Mouse (Mus musculus): Measurements from ENCODE around the gene Snx1. TPM values are rescaled to one million over a fixed set of nuclear protein-coding genes. Genes with fewer than 3 reads are reported as not detected.

The Snx1 gene
- total and polyA plus RNA-seq, 3 experiments = 83.9 to 189 (median 113) TPM

GRCm38 (mm10) chr9:66053620-66054019 is 72.8 kb downstream of the Snx1 start:
- Histone ChIP-seq H3K36me3 (ENCODE audit: control insufficient read depth in 1 of 2, insufficient read depth in 2 of 2, low read length in 2 of 2) (peaks cover 0 to 16% of the 10 kb centered on the region in 2 experiments; a peak in 2 of 4 replicates), H3K79me2 (ENCODE audit: control insufficient read depth, insufficient read depth, low read length, poor library complexity) (no peaks in the 10 kb centered on the region), H3K9me3 (replicated peaks; ENCODE audit: insufficient read depth, low read length) (no peaks in the 10 kb centered on the region), H3K4me3 (ENCODE audit: control insufficient read depth in 1 of 2, insufficient read depth in 1 of 2, low read depth in 2 of 2, low read length in 2 of 2) (no peak overlapping the region), H3K27me3 (ENCODE audit: control insufficient read depth in 1 of 2, insufficient read depth in 2 of 2, low read length in 2 of 2) (no peaks in the 10 kb centered on the region), H3K27ac (ENCODE audit: control insufficient read depth, low read depth, low read length) (no peak overlapping the region), H3K9ac (ENCODE audit: control insufficient read depth, low read depth, low read length, poor library complexity, severe bottlenecking) (no peak overlapping the region), H3K4me1 (ENCODE audit: control insufficient read depth in 1 of 2, insufficient read depth in 2 of 2, low read length in 2 of 2) (peaks cover 4 to 14% of the 10 kb centered on the region in 2 experiments)
- peak; percentile 10 for TF ChIP-seq RAD21 (IDR thresholded peaks at IDR 0.05; ENCODE audit: low read depth, low read length)
- TF ChIP-seq CTCF (IDR thresholded peaks at IDR 0.05 in 2 of 3, conservative IDR thresholded peaks at IDR 0.05 in 1 of 3; ENCODE audit: control insufficient read depth in 1 of 3, insufficient read depth in 1 of 3, low read depth in 2 of 3, low read length in 3 of 3, poor library complexity in 1 of 3, severe bottlenecking in 1 of 3) = peak in 2 of 3 experiments; percentile 44 to 52; a peak in 5 of 6 replicates
- 0 out of 2 replicates have a peak, but pooled peaks have one; percentile 27 for TF ChIP-seq MYC (IDR thresholded peaks at IDR 0.05; ENCODE audit: low read depth, low read length)
- no peak for TF ChIP-seq HCFC1 (IDR thresholded peaks at IDR 0.05; ENCODE audit: low read depth, low read length)
- TF ChIP-seq UBTF (IDR thresholded peaks at IDR 0.05; ENCODE audit: borderline replicate concordance, insufficient read depth, low read depth, low read length) = no peak
- DNase-seq (ENCODE audit: low read depth, low spot score) = peak; percentile 39

GRCm38 (mm10) chr9:66052731-66053130 is 73.7 kb downstream of the Snx1 start:
- Histone ChIP-seq H3K27me3 (ENCODE audit: control insufficient read depth in 1 of 2, insufficient read depth in 2 of 2, low read length in 2 of 2) (no peaks in the 10 kb centered on the region), H3K27ac (ENCODE audit: control insufficient read depth, low read depth, low read length) (no peak overlapping the region), H3K36me3 (ENCODE audit: control insufficient read depth in 1 of 2, insufficient read depth in 2 of 2, low read length in 2 of 2) (peaks cover 0 to 16% of the 10 kb centered on the region in 2 experiments; a peak in 2 of 4 replicates), H3K4me3 (ENCODE audit: control insufficient read depth in 1 of 2, insufficient read depth in 1 of 2, low read depth in 2 of 2, low read length in 2 of 2) (no peak overlapping the region), H3K9me3 (replicated peaks; ENCODE audit: insufficient read depth, low read length) (no peaks in the 10 kb centered on the region), H3K4me1 (ENCODE audit: control insufficient read depth in 1 of 2, insufficient read depth in 2 of 2, low read length in 2 of 2) (peaks cover 4 to 14% of the 10 kb centered on the region in 2 experiments), H3K9ac (ENCODE audit: control insufficient read depth, low read depth, low read length, poor library complexity, severe bottlenecking) (no peak overlapping the region), H3K79me2 (ENCODE audit: control insufficient read depth, insufficient read depth, low read length, poor library complexity) (no peaks in the 10 kb centered on the region)
- TF ChIP-seq GABPA (IDR thresholded peaks at IDR 0.05; ENCODE audit: low read depth, low read length) (no peak), ETS1 (IDR thresholded peaks at IDR 0.05; ENCODE audit: low read depth, low read length) (0 out of 2 replicates have a peak, but pooled peaks have one; percentile 26), SIN3A (IDR thresholded peaks at IDR 0.05; ENCODE audit: low read length) (0 out of 2 replicates have a peak, but pooled peaks have one; percentile 10)
- peak; percentile 65 for DNase-seq (ENCODE audit: low read depth, low spot score)

- H3K9ac ChIP-seq (ENCODE audit: control insufficient read depth, low read depth, low read length, poor library complexity, severe bottlenecking) = peak overlapping the region; percentile 24
These were observed 74.9 kb downstream of the Snx1 start for GRCm38 (mm10) chr9:66051493-66051892.

More at GRCm38 (mm10) chr9:66051493-66051892, 74.9 kb downstream of the Snx1 start:
- no peaks in the 10 kb centered on the region for H3K27me3 ChIP-seq (ENCODE audit: control insufficient read depth in 1 of 2, insufficient read depth in 2 of 2, low read length in 2 of 2)
- peak; percentile 96 for TF ChIP-seq ZNF384 (IDR thresholded peaks at IDR 0.05; ENCODE audit: low read depth, low read length)
- no peak for TF ChIP-seq E2F4 (IDR thresholded peaks at IDR 0.05; ENCODE audit: borderline replicate concordance, low read depth, low read length)
- H3K9me3 ChIP-seq (replicated peaks; ENCODE audit: insufficient read depth, low read length) = no peaks in the 10 kb centered on the region
- no peaks in the 10 kb centered on the region for H3K79me2 ChIP-seq (ENCODE audit: control insufficient read depth, insufficient read depth, low read length, poor library complexity)
- DNase-seq (ENCODE audit: low read depth, low spot score) = peak; percentile 66
- no peak overlapping the region for H3K4me3 ChIP-seq (ENCODE audit: control insufficient read depth in 1 of 2, insufficient read depth in 1 of 2, low read depth in 2 of 2, low read length in 2 of 2)
- peaks cover 4 to 14% of the 10 kb centered on the region in 2 experiments for H3K4me1 ChIP-seq (ENCODE audit: control insufficient read depth in 1 of 2, insufficient read depth in 2 of 2, low read length in 2 of 2)
- H3K36me3 ChIP-seq (ENCODE audit: control insufficient read depth in 1 of 2, insufficient read depth in 2 of 2, low read length in 2 of 2) = peaks cover 0 to 16% of the 10 kb centered on the region in 2 experiments; a peak in 2 of 4 replicates
- H3K27ac ChIP-seq (ENCODE audit: control insufficient read depth, low read depth, low read length) = peak overlapping the region; percentile 50
